Mouse (Mus musculus) left cerebral cortex, postnatal 14 days (tissue): ENCODE results near the gene Emp3. TPM values are rescaled to one million over a fixed set of nuclear protein-coding genes. Genes with fewer than 3 reads are reported as not detected.

Experiments used
- DNase-seq, 2 experiments: peaks; one replicate each; pipeline ENCODE4 v3.0.0; 2021 to 2022; ENCODE audit warnings: low spot score in 2 of 2, mixed read lengths in 1 of 2
- intact Hi-C: fragments of 180-260 bp; cut with DNase I; formaldehyde crosslinking; loops from one replicate; pipeline ENCODE4 v1.15.1; 2025
- total RNA-seq, 2 experiments: library from RNA; stranded (reverse); gene quantifications; 2 replicates each; pipeline ENCODE4 v1.2.3; 2021

Emp3 gene
- total RNA-seq, 2 experiments from 2014 or later: 5.3 to 5.6 TPM

DNA sequence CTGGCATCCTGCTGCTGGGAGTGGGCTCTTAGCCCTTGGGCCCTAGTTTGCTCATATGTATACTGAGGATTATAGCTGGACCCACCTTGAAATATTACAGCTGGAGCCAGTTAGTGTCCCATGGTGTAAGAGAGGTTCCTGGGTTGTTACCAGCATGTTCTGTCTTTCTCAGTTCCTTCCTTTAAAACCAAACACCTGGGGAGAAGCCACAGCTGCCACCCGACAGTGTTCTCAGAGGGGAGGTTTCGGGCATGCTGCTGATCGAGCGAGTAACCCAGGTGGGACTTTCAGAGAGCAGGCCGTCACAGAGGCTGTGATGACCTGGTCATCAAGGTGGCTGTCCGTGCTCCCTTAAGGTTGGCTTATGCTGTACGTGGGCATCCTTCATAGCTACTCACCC lies 44.3 kb downstream of the Emp3 start:
- intact Hi-C loops: no loop called here
- no peak for DNase-seq

DNA sequence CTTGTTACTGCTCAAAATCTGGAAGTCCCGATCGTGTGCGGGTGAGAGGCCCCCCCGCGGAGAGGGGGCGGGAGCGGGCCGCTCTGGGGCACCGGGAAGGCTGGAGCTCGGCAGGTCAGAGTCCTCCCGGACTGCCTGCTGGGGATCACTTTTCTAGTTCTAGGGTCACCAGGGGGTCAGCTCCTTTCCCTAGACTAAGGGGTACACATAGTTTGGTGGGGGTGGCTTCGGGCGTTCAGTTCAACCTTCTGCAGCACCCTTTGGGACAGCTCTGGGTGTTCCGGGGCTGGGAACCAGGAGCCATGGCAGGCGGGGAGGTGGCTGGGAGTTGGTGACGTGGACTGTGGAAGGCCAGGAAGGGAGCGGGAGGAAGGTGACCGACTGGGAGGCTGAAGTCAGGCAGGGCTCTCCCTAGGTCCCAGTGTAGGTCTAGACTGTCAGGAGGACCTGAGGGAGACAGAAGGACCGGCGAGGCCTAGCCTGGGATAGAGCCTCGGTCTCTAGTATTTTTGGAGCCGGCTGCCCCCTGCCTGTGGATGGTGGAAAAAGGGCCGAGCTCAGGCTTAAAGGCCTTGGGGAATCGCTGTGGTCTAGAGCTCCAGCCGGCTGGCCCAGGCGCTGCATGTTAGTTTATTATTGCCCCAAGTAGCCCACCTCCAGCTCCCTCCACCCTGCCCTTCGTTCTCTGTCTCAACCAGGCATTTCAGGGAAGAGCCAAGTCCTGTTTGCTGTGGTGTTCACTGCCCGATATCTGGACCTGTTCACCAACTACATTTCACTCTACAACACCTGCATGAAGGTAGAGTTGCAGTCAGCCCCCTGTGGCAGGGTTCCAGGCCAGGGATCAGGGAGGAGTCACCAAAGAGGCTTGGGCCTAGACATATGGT lies 47.9 kb downstream of the Emp3 start:
- DNase-seq: peak in 1 of 2 experiments; percentile 40
- intact Hi-C loops: loop anchor here (5.0 kb wide), 1 partner anchor 64 kb away; no protein-coding TSS in a partner anchor

DNA sequence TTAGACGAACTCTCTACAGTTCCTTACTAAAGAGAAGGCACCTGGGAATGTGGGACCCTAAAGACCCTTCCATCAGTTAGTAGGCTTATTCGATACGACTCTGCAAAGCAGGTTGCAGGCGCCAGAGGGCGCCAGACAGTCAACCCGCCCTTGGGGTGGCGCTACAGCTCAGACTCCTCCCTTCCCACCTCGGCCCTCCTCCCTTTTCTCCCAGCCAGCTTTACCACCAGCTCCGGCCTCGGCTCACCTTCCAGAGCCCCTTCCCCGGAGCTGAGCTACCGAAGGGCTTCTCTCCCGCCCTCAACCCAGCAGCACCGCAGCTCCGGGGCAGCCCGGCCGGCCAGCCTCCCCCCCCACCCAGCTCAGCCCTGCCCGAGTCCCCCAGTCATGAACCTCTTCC lies 48.6 kb downstream of the Emp3 start, which contains the start of gene Kdelr1:
Gene Kdelr1, plus strand, starts transcription at position 149 of the 400 bp plus-strand sequence.
- intact Hi-C loops: loop anchor here (5.0 kb wide), 1 partner anchor 65 kb away; no protein-coding TSS in a partner anchor
- peak; percentile 91 to 93 for DNase-seq

DNA sequence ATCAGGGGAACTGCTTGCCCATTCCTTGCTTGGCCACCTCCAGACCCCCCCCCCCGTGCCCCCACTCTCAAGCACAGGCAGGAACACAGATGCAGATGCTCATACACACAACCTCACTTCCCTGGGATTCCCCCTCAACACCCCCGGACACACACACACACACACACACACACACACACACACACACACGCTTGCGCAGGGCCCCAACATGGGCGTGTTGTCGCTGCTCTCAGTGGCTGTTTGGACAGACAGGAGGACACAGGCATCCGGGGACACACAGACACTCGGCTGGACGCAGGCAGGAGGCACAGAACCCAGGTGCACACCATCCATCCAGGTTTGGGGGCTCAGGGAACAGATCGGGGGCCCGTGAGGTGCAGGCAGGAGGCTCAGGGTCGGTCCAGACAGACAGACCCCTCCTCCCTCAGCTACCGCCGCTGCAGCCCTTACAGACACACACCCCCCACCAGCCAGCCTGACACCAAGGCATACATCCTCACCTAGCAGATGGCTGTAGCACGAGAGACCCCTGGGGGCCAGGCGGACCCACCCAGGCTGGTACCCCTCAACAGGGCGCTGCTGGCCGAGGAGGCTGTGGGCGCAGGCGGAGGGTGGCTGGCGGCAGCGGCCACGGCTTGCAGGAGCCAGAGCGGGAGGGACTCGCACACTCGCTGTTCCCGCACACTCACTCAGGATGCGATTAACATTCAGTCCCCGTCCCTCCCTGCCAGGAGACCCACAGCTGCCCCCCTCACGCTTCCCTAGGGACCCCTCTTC lies 50.7 kb downstream of the Emp3 start:
- intact Hi-C loops: loop anchor here (2.0 to 5.0 kb wide), 2 partner anchors 67 to 138 kb away; no protein-coding TSS in a partner anchor
- DNase-seq: no peak

DNA sequence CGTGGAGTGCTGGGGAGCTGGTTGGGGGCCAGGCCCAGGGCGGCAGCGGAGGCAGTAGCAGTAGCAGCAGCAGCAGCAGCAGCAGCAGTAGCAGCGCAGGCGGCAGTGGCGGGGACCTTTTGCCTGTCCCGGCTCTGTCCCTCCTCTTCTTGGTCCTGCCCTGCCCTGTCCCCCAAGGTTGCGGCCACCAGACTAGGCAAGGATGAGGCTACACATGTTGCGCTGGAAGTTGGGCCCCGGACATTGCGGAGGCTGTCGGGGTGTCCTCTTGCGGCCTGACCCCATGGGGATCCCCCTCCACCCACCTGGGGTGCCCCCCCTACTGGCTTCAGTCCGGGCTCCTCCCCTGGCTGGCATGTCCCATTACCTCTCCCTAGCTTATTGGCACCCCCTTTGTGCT lies 51.4 kb downstream of the Emp3 start:
- DNase-seq: no peak
- intact Hi-C loops: loop anchor here (2.0 to 5.0 kb wide), 2 partner anchors 68 to 139 kb away; no protein-coding TSS in a partner anchor

DNA sequence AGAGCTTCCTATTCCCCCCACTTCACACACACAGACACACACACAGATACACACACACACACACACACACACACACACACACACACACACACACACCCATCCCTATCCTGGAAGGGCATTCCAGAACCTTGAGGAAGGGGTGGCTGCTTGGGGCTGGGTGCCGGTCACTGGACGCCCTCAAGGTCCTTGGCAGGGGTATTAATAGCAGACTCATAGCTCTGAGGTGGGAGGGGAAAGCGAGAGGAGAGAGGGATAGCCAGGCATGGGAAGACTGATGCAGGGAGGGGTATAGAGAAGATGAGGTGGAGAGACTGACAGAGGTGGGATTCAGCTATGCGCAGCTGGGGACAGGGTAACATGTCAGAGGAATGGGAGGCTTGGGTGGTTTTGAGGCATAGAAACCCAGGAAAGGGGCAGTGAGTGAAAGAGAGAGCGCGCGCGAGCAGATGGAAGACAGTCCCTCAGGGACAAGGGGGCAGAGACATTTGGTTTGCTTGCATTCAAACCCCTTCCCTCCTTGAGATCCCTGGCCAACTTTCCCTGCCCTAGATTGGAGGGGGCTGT lies 52.0 kb downstream of the Emp3 start:
- DNase-seq: no peak
- intact Hi-C loops: no loop called here

Other genes starting within 250 kb of the Emp3 start
- 1 to 10 TPM in 1 of 2 experiments, under 1 TPM in 1; 0.91 to 1.5 TPM for gene Ntn5, start 237.4 kb downstream of the Emp3 start, total RNA-seq
- gene Sec1, start 227.0 kb downstream of the Emp3 start, total RNA-seq: under 1 TPM; 0.20 to 0.30 TPM
- gene Car11, start 221.6 kb downstream of the Emp3 start, total RNA-seq: 100 to 1,000 TPM; 168 to 172 TPM
- gene Dbp, start 216.3 kb downstream of the Emp3 start, total RNA-seq: 10 to 100 TPM; 68.7 to 83.5 TPM
- gene Rpl18, start 205.9 kb downstream of the Emp3 start, total RNA-seq: 100 to 1,000 TPM; 369 to 389 TPM
- gene Sphk2, start 203.4 kb downstream of the Emp3 start, total RNA-seq: 10 to 100 TPM; 28.8 to 32.7 TPM
- gene Fam83e, start 200.2 kb downstream of the Emp3 start, total RNA-seq: under 1 TPM; 0.24 to 0.34 TPM
- not detected for gene Spaca4, start 195.6 kb downstream of the Emp3 start, total RNA-seq
- gene Lmtk3, start 137.7 kb downstream of the Emp3 start, total RNA-seq: 100 to 1,000 TPM; 261 to 275 TPM
- gene Sult2b1, start 136.7 kb downstream of the Emp3 start, total RNA-seq: 10 to 100 TPM in 1 of 2 experiments, 1 to 10 TPM in 1; 10.0 to 13.0 TPM
- 100 to 1,000 TPM; 227 to 229 TPM for gene Cyth2, start 106.8 kb downstream of the Emp3 start, total RNA-seq
- 1 to 10 TPM; 1.8 to 1.9 TPM for gene Kcnj14, start 96.6 kb downstream of the Emp3 start, total RNA-seq
- gene Grwd1, start 90.5 kb downstream of the Emp3 start, total RNA-seq: 10 to 100 TPM; 21.0 to 22.2 TPM
- gene Kdelr1, start 48.6 kb downstream of the Emp3 start, total RNA-seq: 10 to 100 TPM; 87.1 to 98.6 TPM
- gene Grin2d, start 43.0 kb downstream of the Emp3 start, total RNA-seq: 10 to 100 TPM; 21.2 to 22.3 TPM
- under 1 TPM; 0.36 to 0.53 TPM for gene Syngr4, start 24.7 kb downstream of the Emp3 start, total RNA-seq
- 10 to 100 TPM; 22.1 to 25.7 TPM for gene Tmem143, start 24.5 kb downstream of the Emp3 start, total RNA-seq
- 1 to 10 TPM; 1.4 to 2.1 TPM for gene Ccdc114, start 2.7 kb upstream of the Emp3 start, total RNA-seq
- 1 to 10 TPM; 5.2 to 5.9 TPM for gene Abcc6, start 108.9 kb upstream of the Emp3 start, total RNA-seq
- 100 to 1,000 TPM; 120 TPM for gene Nomo1, start 112.3 kb upstream of the Emp3 start, total RNA-seq
- 10 to 100 TPM; 29.2 to 30.5 TPM for gene Kcnj11, start 179.4 kb upstream of the Emp3 start, total RNA-seq